Mouse (Mus musculus) MEL (cell line): ENCODE measurements at regions not wholly inside any gene's neighbourhood (a gene's known extent, or its start where the extent isn't known, plus 50 kb on each side); places are given as distances from the start of the nearest gene placed in this dataset.

ENCODE experiments used
- DNase-seq: peaks from one replicate; pipeline ENCODE4 v3.0.0; 2011; ENCODE audit warnings: low read depth, low spot score
- H3K27ac ChIP-seq: 2 replicates; pipeline ENCODE4 v1.5.1; 2012; ENCODE audit warnings: low read depth, mild to moderate bottlenecking, control low read depth, low read length, moderate library complexity; ENCODE audit not compliant: control insufficient read depth
- H3K27me3 ChIP-seq, 2 experiments: fragments of 150-350 bp in 1 of 2; sonication (generic) in 1 of 2; 2 replicates each; pipeline ENCODE4 v1.6.1; 2012; ENCODE audit warnings: low read length in 2 of 2, mild to moderate bottlenecking in 2 of 2, improper control_type of control experiment in 1 of 2, moderate library complexity in 1 of 2; ENCODE audit not compliant: insufficient read depth in 2 of 2, control insufficient read depth in 1 of 2
- H3K36me3 ChIP-seq, 2 experiments: 2 replicates each; pipeline ENCODE4 v1.6.1; 2012 to 2014; ENCODE audit warnings: low read length in 2 of 2, improper control_type of control experiment in 1 of 2, inconsistent platforms in 1 of 2, mild to moderate bottlenecking in 1 of 2; ENCODE audit not compliant: insufficient read depth in 2 of 2, control insufficient read depth in 1 of 2
- H3K4me1 ChIP-seq, 2 experiments: fragments of 150-350 bp in 1 of 2; sonication (generic) in 1 of 2; 2 replicates each; pipeline ENCODE4 v1.6.1; 2012; ENCODE audit warnings: low read length in 2 of 2, improper control_type of control experiment in 1 of 2, mild to moderate bottlenecking in 1 of 2; ENCODE audit not compliant: insufficient read depth in 2 of 2, control insufficient read depth in 1 of 2
- H3K4me3 ChIP-seq, 2 experiments: fragments of 150-350 bp in 1 of 2; sonication (generic) in 1 of 2; 2 replicates each; pipeline ENCODE4 v1.5.1; 2012; ENCODE audit warnings: low read depth in 2 of 2, low read length in 2 of 2, mild to moderate bottlenecking in 2 of 2, moderate library complexity in 2 of 2, control low read depth in 1 of 2, improper control_type of control experiment in 1 of 2; ENCODE audit not compliant: control insufficient read depth in 1 of 2, insufficient read depth in 1 of 2
- H3K79me2 ChIP-seq: 2 replicates; pipeline ENCODE4 v1.6.1; 2012; ENCODE audit warnings: mild to moderate bottlenecking, low read length, moderate library complexity; ENCODE audit not compliant: control insufficient read depth, poor library complexity, insufficient read depth
- H3K9ac ChIP-seq: 2 replicates; pipeline ENCODE4 v1.6.1; 2012; ENCODE audit warnings: low read depth, mild to moderate bottlenecking, control low read depth, low read length, moderate library complexity; ENCODE audit not compliant: control insufficient read depth, poor library complexity, severe bottlenecking
- H3K9me3 ChIP-seq: fragments of 150-350 bp; sonication (generic); replicated peaks from 2 replicates; pipeline ENCODE4 v1.6.1; 2012; ENCODE audit warnings: mild to moderate bottlenecking, low read length, improper control_type of control experiment, moderate library complexity; ENCODE audit not compliant: insufficient read depth
- CHD1 ChIP-seq: IDR thresholded peaks from 2 replicates; pipeline ENCODE4 v1.6.1; 2012; ENCODE audit warnings: low read depth, mild to moderate bottlenecking, inconsistent platforms, low read length, improper control_type of control experiment
- CHD2 ChIP-seq: IDR thresholded peaks from 2 replicates; pipeline ENCODE4 v1.6.1; 2011; ENCODE audit warnings: low read length, improper control_type of control experiment
- CTCF ChIP-seq, 3 experiments: IDR thresholded peaks in 2 of 3; conservative IDR thresholded peaks in 1 of 3; 2 replicates each; pipeline ENCODE4 v1.5.1; 2011 to 2012; ENCODE audit warnings: low read length in 3 of 3, low read depth in 2 of 3, mild to moderate bottlenecking in 2 of 3, improper control_type of control experiment in 1 of 3, inconsistent platforms in 1 of 3, mixed read lengths in 1 of 3, moderate library complexity in 1 of 3; ENCODE audit not compliant: control insufficient read depth in 1 of 3, insufficient read depth in 1 of 3, poor library complexity in 1 of 3, severe bottlenecking in 1 of 3
- ETS1 ChIP-seq: IDR thresholded peaks from 2 replicates; pipeline ENCODE4 v1.6.1; 2012; ENCODE audit warnings: low read depth, mild to moderate bottlenecking, inconsistent platforms, low read length, improper control_type of control experiment, moderate library complexity
- GABPA ChIP-seq: IDR thresholded peaks from 2 replicates; pipeline ENCODE4 v1.6.1; 2012; ENCODE audit warnings: low read depth, mild to moderate bottlenecking, inconsistent platforms, low read length, improper control_type of control experiment, moderate library complexity
- HCFC1 ChIP-seq: IDR thresholded peaks from 2 replicates; pipeline ENCODE4 v1.6.1; 2012; ENCODE audit warnings: low read depth, mild to moderate bottlenecking, inconsistent platforms, low read length, improper control_type of control experiment, moderate library complexity
- KAT2A ChIP-seq: conservative IDR thresholded peaks from 2 replicates; pipeline ENCODE4 v1.6.1; 2012; ENCODE audit warnings: low read depth, low read length, improper control_type of control experiment, inconsistent platforms
- MAFK ChIP-seq: IDR thresholded peaks from 2 replicates; pipeline ENCODE4 v1.6.1; 2011; ENCODE audit warnings: low read depth, mild to moderate bottlenecking, low read length, improper control_type of control experiment, borderline replicate concordance
- MAZ ChIP-seq: IDR thresholded peaks from 2 replicates; pipeline ENCODE4 v1.6.1; 2012; ENCODE audit warnings: low read depth, mild to moderate bottlenecking, inconsistent platforms, low read length, improper control_type of control experiment
- MYC ChIP-seq: IDR thresholded peaks from 2 replicates; pipeline ENCODE4 v1.6.1; 2011; ENCODE audit warnings: low read depth, mild to moderate bottlenecking, low read length, improper control_type of control experiment, moderate library complexity
- NELFE ChIP-seq: IDR thresholded peaks from 2 replicates; pipeline ENCODE4 v1.6.1; 2011; ENCODE audit warnings: low read depth, low read length, improper control_type of control experiment
- RAD21 ChIP-seq: IDR thresholded peaks from 2 replicates; pipeline ENCODE4 v1.6.1; 2011; ENCODE audit warnings: mild to moderate bottlenecking, low read depth, low read length, improper control_type of control experiment
- RCOR1 ChIP-seq: IDR thresholded peaks from 2 replicates; pipeline ENCODE4 v1.6.1; 2012; ENCODE audit warnings: low read depth, mild to moderate bottlenecking, inconsistent platforms, low read length, improper control_type of control experiment
- SIN3A ChIP-seq: IDR thresholded peaks from 2 replicates; pipeline ENCODE4 v1.6.1; 2012; ENCODE audit warnings: low read length, improper control_type of control experiment, inconsistent platforms
- TBP ChIP-seq: IDR thresholded peaks from 2 replicates; pipeline ENCODE4 v1.8.0; 2011; ENCODE audit warnings: low read depth, low read length, improper control_type of control experiment
- TCF12 ChIP-seq: IDR thresholded peaks from 2 replicates; pipeline ENCODE4 v1.6.1; 2014; ENCODE audit warnings: low read depth, mild to moderate bottlenecking, inconsistent platforms, low read length, improper control_type of control experiment, moderate library complexity
- USF2 ChIP-seq, 2 experiments: IDR thresholded peaks; 2 replicates each; pipeline ENCODE4 v1.6.1; 2011 to 2012; ENCODE audit warnings: improper control_type of control experiment in 2 of 2, low read length in 2 of 2, borderline replicate concordance in 1 of 2, inconsistent platforms in 1 of 2, low read depth in 1 of 2, mild to moderate bottlenecking in 1 of 2; ENCODE audit not compliant: insufficient read depth in 1 of 2
- ZC3H11A ChIP-seq: IDR thresholded peaks from 2 replicates; pipeline ENCODE4 v1.6.1; 2012; ENCODE audit warnings: low read depth, mild to moderate bottlenecking, inconsistent platforms, low read length, improper control_type of control experiment
- ZKSCAN1 ChIP-seq: IDR thresholded peaks from 2 replicates; pipeline ENCODE4 v1.6.1; 2012; ENCODE audit warnings: low read depth, mild to moderate bottlenecking, inconsistent platforms, low read length, improper control_type of control experiment, moderate library complexity
- ZMIZ1 ChIP-seq: IDR thresholded peaks from 2 replicates; pipeline ENCODE4 v1.6.1; 2012; ENCODE audit warnings: low read depth, mild to moderate bottlenecking, inconsistent platforms, low read length, improper control_type of control experiment, moderate library complexity
- ZNF384 ChIP-seq: IDR thresholded peaks from 2 replicates; pipeline ENCODE4 v1.6.1; 2012; ENCODE audit warnings: low read depth, mild to moderate bottlenecking, inconsistent platforms, low read length, improper control_type of control experiment

DNA sequence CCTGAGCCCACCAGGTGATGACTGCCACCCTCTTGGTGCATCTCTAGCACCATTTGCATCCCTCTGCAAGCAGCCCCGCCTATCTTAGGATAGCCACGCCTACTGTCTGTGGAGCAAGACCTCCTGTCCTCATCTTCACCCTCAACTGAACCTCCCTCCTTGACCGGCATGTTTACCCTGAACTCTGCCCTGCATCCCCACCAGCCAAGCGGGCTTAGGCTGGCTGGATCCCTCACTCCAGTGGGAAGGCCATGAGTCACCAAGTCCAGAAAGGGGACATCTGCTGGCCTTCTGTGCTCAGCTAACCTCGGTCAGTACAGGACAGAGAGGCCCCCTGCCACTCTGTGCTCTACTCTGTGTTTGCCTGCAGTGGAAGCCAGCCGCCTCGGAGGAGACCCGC is 96.0 kb upstream of the Wnt4 start:
- no peak for TF ChIP-seq CHD2
- no peaks in the 10 kb centered on the region for H3K4me1 ChIP-seq
- DNase-seq: no peak
- H3K9ac ChIP-seq: no peak overlapping the region
- H3K9me3 ChIP-seq: no peaks in the 10 kb centered on the region
- no peaks in the 10 kb centered on the region for H3K36me3 ChIP-seq
- no peak overlapping the region for H3K4me3 ChIP-seq
- H3K79me2 ChIP-seq: no peaks in the 10 kb centered on the region
- H3K27me3 ChIP-seq: no peaks in the 10 kb centered on the region
- no peak overlapping the region for H3K27ac ChIP-seq

GRCm38 (mm10) chr4:137180083-137180482 is 97.2 kb upstream of the Wnt4 start:
- DNase-seq: no peak
- no peaks in the 10 kb centered on the region for H3K27me3 ChIP-seq

GRCm38 (mm10) chr4:137178833-137179232 is 98.5 kb upstream of the Wnt4 start:
- no peaks in the 10 kb centered on the region for H3K27me3 ChIP-seq
- H3K79me2 ChIP-seq: no peaks in the 10 kb centered on the region
- no peaks in the 10 kb centered on the region for H3K4me1 ChIP-seq
- H3K27ac ChIP-seq: no peak overlapping the region
- no peak for TF ChIP-seq MAFK
- TF ChIP-seq, all 39 proteins: peak for 0
- Histone ChIP-seq H3K4me3 (no peak overlapping the region), H3K9ac (no peak overlapping the region), H3K36me3 (no peaks in the 10 kb centered on the region), H3K9me3 (no peaks in the 10 kb centered on the region)
- DNase-seq: no peak

More at GRCm38 (mm10) chr4:137180083-137180482, 97.2 kb upstream of the Wnt4 start:
- Histone ChIP-seq H3K27ac (no peak overlapping the region), H3K9ac (no peak overlapping the region), H3K4me1 (no peaks in the 10 kb centered on the region), H3K9me3 (no peaks in the 10 kb centered on the region), H3K36me3 (no peaks in the 10 kb centered on the region), H3K4me3 (no peak overlapping the region), H3K79me2 (no peaks in the 10 kb centered on the region)
- no peak for TF ChIP-seq MAFK
- TF ChIP-seq CHD1: no peak
- no peak for TF ChIP-seq RAD21
- no peak for TF ChIP-seq MYC
- TF ChIP-seq ZNF384: no peak
- TF ChIP-seq RCOR1: no peak
- no peak for TF ChIP-seq ZKSCAN1
- TF ChIP-seq NELFE: no peak
- no peak for TF ChIP-seq ETS1
- no peak for TF ChIP-seq TCF12
- TF ChIP-seq GABPA: no peak
- no peak for TF ChIP-seq MAZ
- no peak for TF ChIP-seq SIN3A
- TF ChIP-seq HCFC1: no peak
- no peak for TF ChIP-seq USF2 (IDR thresholded peaks at IDR 0.05; ENCODE audit: borderline replicate concordance in 1 of 2, insufficient read depth in 1 of 2, low read depth in 1 of 2, low read length in 2 of 2)
- no peak for TF ChIP-seq KAT2A
- no peak for TF ChIP-seq ZC3H11A
- no peak for TF ChIP-seq CTCF (IDR thresholded peaks at IDR 0.05 in 2 of 3, conservative IDR thresholded peaks at IDR 0.05 in 1 of 3; ENCODE audit: control insufficient read depth in 1 of 3, insufficient read depth in 1 of 3, low read depth in 2 of 3, low read length in 3 of 3, poor library complexity in 1 of 3, severe bottlenecking in 1 of 3)
- TF ChIP-seq TBP: no peak
- TF ChIP-seq ZMIZ1: no peak
